Mouse (Mus musculus) neural tube, embryonic 13.5 days (tissue): ENCODE results near the gene Kcne2. TPM values are rescaled to one million over a fixed set of nuclear protein-coding genes. Genes with fewer than 3 reads are reported as not detected.

Experiments used
- ATAC-seq: fragments of 200-750 bp; cut with Nextera tagmentation; 2 replicates; pipeline ENCODE4 v1.8.0; 2017; ENCODE audit warnings: low read depth, mild to moderate bottlenecking, moderate TSS enrichment, moderate library complexity
- H3K27ac ChIP-seq: fragments of 300-500 bp; sonication (generic); replicated peaks from 2 replicates; pipeline ENCODE4 v1.5.1; 2015; ENCODE audit warnings: moderate library complexity, mild to moderate bottlenecking, inconsistent platforms
- H3K27me3 ChIP-seq: fragments of 300-500 bp; sonication (generic); 2 replicates; pipeline ENCODE4 v1.6.1; 2015; ENCODE audit warnings: mild to moderate bottlenecking, inconsistent platforms
- H3K36me3 ChIP-seq: fragments of 300-500 bp; sonication (generic); 2 replicates; pipeline ENCODE4 v1.6.1; 2015; ENCODE audit warnings: mild to moderate bottlenecking, inconsistent platforms
- H3K4me1 ChIP-seq: fragments of 300-500 bp; sonication (generic); replicated peaks from 2 replicates; pipeline ENCODE4 v1.6.1; 2015; ENCODE audit warnings: inconsistent platforms
- H3K4me2 ChIP-seq: fragments of 300-500 bp; sonication (generic); 2 replicates; pipeline ENCODE4 v1.6.1; 2015; ENCODE audit warnings: inconsistent platforms, mild to moderate bottlenecking, moderate library complexity
- H3K4me3 ChIP-seq: fragments of 300-500 bp; sonication (generic); 2 replicates; pipeline ENCODE4 v1.5.1; 2015; ENCODE audit warnings: mild to moderate bottlenecking, inconsistent platforms
- H3K9ac ChIP-seq: fragments of 300-500 bp; sonication (generic); 2 replicates; pipeline ENCODE4 v1.6.1; 2015; ENCODE audit warnings: moderate library complexity, mild to moderate bottlenecking, inconsistent platforms
- H3K9me3 ChIP-seq: fragments of 300-500 bp; sonication (generic); 2 replicates; pipeline ENCODE4 v1.6.1; 2016; ENCODE audit warnings: inconsistent platforms
- WGBS: fragments of 180-500 bp; shearing (Covaris S2); methylation state at CpG from one replicate; pipeline ENCODE4 v1.1.7; 2015; 5-methylcytosine and 5-hydroxymethylcytosine counted together
- polyA plus RNA-seq: library from polyadenylated mRNA; unstranded; fragments of >200 nt; fragmentation: Nextera tagmentation; extraction: Ambion mirVana; gene quantifications from 2 replicates; pipeline ENCODE4 v1.2.1, GENCODE M21; 2015

Gene Kcne2
- 0.31 and 7.3 TPM in 2 replicates for polyA plus RNA-seq

DNA sequence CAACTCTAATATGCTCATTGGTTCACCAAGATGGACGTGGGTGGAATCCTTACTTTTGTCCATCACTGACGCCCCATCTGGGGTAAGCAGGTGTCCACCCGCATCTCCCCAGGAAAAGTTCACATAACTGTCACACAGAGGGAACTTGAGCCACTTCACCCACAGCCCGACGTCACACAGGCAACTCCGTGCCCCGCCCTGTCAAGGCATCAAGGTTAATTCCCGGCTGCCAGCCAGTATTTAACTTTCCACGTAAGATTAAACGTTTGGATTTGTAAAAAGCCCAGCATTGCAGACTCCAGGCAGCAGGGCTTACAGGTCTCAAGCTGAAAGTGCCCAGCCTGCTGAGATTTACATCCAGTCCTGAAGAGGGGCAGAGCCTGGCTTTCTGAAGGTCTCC lies at the start of gene Kcne2:
Kcne2 (plus strand) TSS at position 289 of the 400 bp plus-strand sequence.
- ATAC-seq, result no peak
- no peak within 1 kb of the TSS for H3K4me2 ChIP-seq
- H3K9ac ChIP-seq, result no peak within 1 kb of the TSS
- no peaks in the 10 kb centered on the region for H3K36me3 ChIP-seq
- WGBS, result 78% methylated on average over 10 of the region's 10 CpGs
- no peak within 1 kb of the TSS for H3K4me3 ChIP-seq
- no peaks in the 10 kb centered on the region for H3K4me1 ChIP-seq
- no peak within 1 kb of the TSS for H3K27ac ChIP-seq
- no peaks in the 10 kb centered on the region for H3K27me3 ChIP-seq
- H3K9me3 ChIP-seq, result no peaks in the 10 kb centered on the region

- no peak for ATAC-seq
Measured at GRCm38 (mm10) chr16:92245909-92246308, 46.3 kb upstream of the Kcne2 start.

DNA sequence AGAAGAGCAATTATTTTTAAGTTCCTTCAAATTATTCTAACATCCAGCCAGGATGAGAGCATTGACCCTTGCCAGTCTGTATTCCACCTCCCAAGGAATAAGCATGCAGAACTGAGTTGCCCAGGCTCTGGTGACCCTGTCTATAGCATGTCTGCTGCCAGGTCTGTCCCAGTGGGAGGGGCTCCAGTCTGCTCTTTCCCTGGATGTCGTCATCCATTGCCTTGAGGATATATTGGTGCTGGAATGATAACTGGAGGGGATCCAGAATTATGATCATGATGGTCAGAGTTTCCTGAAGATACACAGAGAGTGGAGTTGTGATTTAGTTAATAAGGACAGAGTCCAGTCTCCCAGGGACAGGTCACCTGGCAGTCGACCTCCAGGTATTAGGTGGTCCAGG lies 45.2 kb upstream of the Kcne2 start:
- no peaks in the 10 kb centered on the region for H3K36me3 ChIP-seq
- ATAC-seq, result no peak
- no peaks in the 10 kb centered on the region for H3K4me1 ChIP-seq
- no peaks in the 10 kb centered on the region for H3K9me3 ChIP-seq
- H3K4me2 ChIP-seq, result no peak overlapping the region
- no peak overlapping the region for H3K9ac ChIP-seq
- H3K27me3 ChIP-seq, result no peaks in the 10 kb centered on the region
- H3K4me3 ChIP-seq, result no peak overlapping the region
- H3K27ac ChIP-seq, result no peak overlapping the region
- WGBS, result 49% methylated on average over 2 of the region's 2 CpGs

More at GRCm38 (mm10) chr16:92245909-92246308, 46.3 kb upstream of the Kcne2 start:
- Histone ChIP-seq H3K9ac (no peak overlapping the region), H3K4me2 (no peak overlapping the region), H3K36me3 (no peaks in the 10 kb centered on the region), H3K27ac (no peak overlapping the region), H3K9me3 (no peaks in the 10 kb centered on the region), H3K4me3 (no peak overlapping the region), H3K4me1 (no peaks in the 10 kb centered on the region), H3K27me3 (no peaks in the 10 kb centered on the region)
- WGBS, result 41% methylated on average over 2 of the region's 2 CpGs

GRCm38 (mm10) chr16:92247700-92248099 lies 44.5 kb upstream of the Kcne2 start:
- no peaks in the 10 kb centered on the region for H3K4me1 ChIP-seq
- H3K27me3 ChIP-seq, result no peaks in the 10 kb centered on the region
- H3K9me3 ChIP-seq, result no peaks in the 10 kb centered on the region
- H3K4me3 ChIP-seq, result no peak overlapping the region
- 83% methylated on average over 11 of the region's 11 CpGs for WGBS
- H3K4me2 ChIP-seq, result no peak overlapping the region
- no peak for ATAC-seq
- H3K9ac ChIP-seq, result no peak overlapping the region
- no peaks in the 10 kb centered on the region for H3K36me3 ChIP-seq
- H3K27ac ChIP-seq, result no peak overlapping the region

GRCm38 (mm10) chr16:92249681-92250080 lies 42.5 kb upstream of the Kcne2 start:
- no peaks in the 10 kb centered on the region for H3K4me1 ChIP-seq
- H3K4me2 ChIP-seq, result no peak overlapping the region
- H3K9me3 ChIP-seq, result no peaks in the 10 kb centered on the region
- H3K27me3 ChIP-seq, result no peaks in the 10 kb centered on the region
- no peaks in the 10 kb centered on the region for H3K36me3 ChIP-seq
- no peak overlapping the region for H3K9ac ChIP-seq
- H3K27ac ChIP-seq, result no peak overlapping the region
- no peak for ATAC-seq
- no peak overlapping the region for H3K4me3 ChIP-seq
- 80% methylated on average over 3 of the region's 3 CpGs for WGBS

- 88% methylated on average over 5 of the region's 5 CpGs for WGBS
Measured at GRCm38 (mm10) chr16:92250452-92250851, 41.7 kb upstream of the Kcne2 start.

GRCm38 (mm10) chr16:92254316-92254715 lies 37.9 kb upstream of the Kcne2 start:
- WGBS, result 79% methylated on average over 3 of the region's 3 CpGs
- H3K9ac ChIP-seq, result no peak overlapping the region
- H3K4me1 ChIP-seq, result no peaks in the 10 kb centered on the region
- no peaks in the 10 kb centered on the region for H3K27me3 ChIP-seq
- no peak for ATAC-seq
- no peaks in the 10 kb centered on the region for H3K9me3 ChIP-seq
- no peak overlapping the region for H3K4me2 ChIP-seq
- no peak overlapping the region for H3K4me3 ChIP-seq
- H3K27ac ChIP-seq, result no peak overlapping the region
- H3K36me3 ChIP-seq, result no peaks in the 10 kb centered on the region

More at GRCm38 (mm10) chr16:92250452-92250851, 41.7 kb upstream of the Kcne2 start:
- Histone ChIP-seq H3K27me3 (no peaks in the 10 kb centered on the region), H3K27ac (no peak overlapping the region), H3K4me2 (no peak overlapping the region), H3K4me3 (no peak overlapping the region), H3K9ac (no peak overlapping the region), H3K9me3 (no peaks in the 10 kb centered on the region), H3K36me3 (no peaks in the 10 kb centered on the region), H3K4me1 (no peaks in the 10 kb centered on the region)
- no peak for ATAC-seq

DNA sequence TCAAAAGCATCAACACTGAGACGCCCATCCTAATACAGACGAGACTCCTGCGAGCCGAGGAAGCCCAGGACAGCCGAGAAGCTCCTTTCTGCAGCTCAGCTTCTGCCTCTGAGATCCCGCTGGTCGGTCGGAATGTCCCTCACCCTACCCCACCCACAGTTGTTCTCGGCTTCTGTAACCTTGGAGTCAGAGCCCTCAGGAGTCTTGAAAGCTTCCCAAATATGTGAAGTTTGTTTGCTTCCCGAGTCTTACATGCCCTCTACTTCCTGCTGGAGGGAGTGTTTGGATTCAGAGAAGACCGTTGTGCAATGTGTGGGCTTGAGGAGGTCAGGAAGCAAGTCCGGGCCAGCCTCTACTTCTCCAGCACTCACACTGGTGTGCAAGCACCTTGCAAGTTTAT lies 24.3 kb upstream of the Kcne2 start:
- Histone ChIP-seq H3K27me3 (no peaks in the 10 kb centered on the region), H3K4me3 (no peak overlapping the region), H3K9ac (no peak overlapping the region), H3K9me3 (no peaks in the 10 kb centered on the region), H3K27ac (no peak overlapping the region), H3K4me1 (no peaks in the 10 kb centered on the region), H3K36me3 (no peaks in the 10 kb centered on the region), H3K4me2 (no peak overlapping the region)
- WGBS, result 82% methylated on average over 12 of the region's 12 CpGs
- ATAC-seq, result no peak

GRCm38 (mm10) chr16:92274516-92274915 lies 17.7 kb upstream of the Kcne2 start:
- Histone ChIP-seq H3K4me1 (no peaks in the 10 kb centered on the region), H3K27ac (no peak overlapping the region), H3K4me2 (no peak overlapping the region), H3K36me3 (no peaks in the 10 kb centered on the region), H3K9me3 (no peaks in the 10 kb centered on the region), H3K9ac (no peak overlapping the region), H3K27me3 (no peaks in the 10 kb centered on the region), H3K4me3 (no peak overlapping the region)
- 87% methylated on average over 5 of the region's 5 CpGs for WGBS
- no peak for ATAC-seq

- Histone ChIP-seq H3K4me3 (no peak overlapping the region), H3K9ac (no peak overlapping the region), H3K27ac (no peak overlapping the region), H3K9me3 (no peaks in the 10 kb centered on the region), H3K4me2 (no peak overlapping the region), H3K27me3 (no peaks in the 10 kb centered on the region), H3K4me1 (no peaks in the 10 kb centered on the region), H3K36me3 (no peaks in the 10 kb centered on the region)
- no peak for ATAC-seq
- 80% methylated on average over 4 of the region's 4 CpGs for WGBS
Measured at GRCm38 (mm10) chr16:92275526-92275925, 16.7 kb upstream of the Kcne2 start.

- 63% methylated on average over 5 of the region's 5 CpGs for WGBS
- Histone ChIP-seq H3K27me3 (no peaks in the 10 kb centered on the region), H3K27ac (no peak overlapping the region), H3K9ac (no peak overlapping the region), H3K4me2 (no peak overlapping the region), H3K36me3 (no peaks in the 10 kb centered on the region), H3K4me1 (no peaks in the 10 kb centered on the region), H3K4me3 (no peak overlapping the region), H3K9me3 (no peaks in the 10 kb centered on the region)
- ATAC-seq, result no peak
Measured at GRCm38 (mm10) chr16:92282671-92283070, 9.5 kb upstream of the Kcne2 start.

DNA sequence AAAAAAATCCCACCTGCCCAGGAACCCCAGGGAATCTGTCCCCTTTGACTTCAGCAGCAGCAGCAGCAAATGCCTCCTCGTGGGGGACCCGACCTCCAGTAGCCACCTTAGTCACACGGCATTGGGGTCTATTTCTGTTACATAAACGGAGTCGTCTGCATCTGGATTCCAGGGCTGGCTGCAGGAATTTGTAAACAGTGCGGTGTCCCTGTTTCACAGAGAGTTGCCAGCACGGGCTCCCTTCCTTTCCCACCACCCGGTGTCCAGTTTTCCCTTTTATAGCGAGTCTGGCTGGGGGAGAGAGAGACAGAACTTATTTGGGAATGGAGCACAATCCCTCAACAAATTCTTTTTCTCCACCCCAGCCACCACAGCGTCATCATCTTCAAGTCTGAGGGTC lies 7.1 kb upstream of the Kcne2 start:
- Histone ChIP-seq H3K36me3 (no peaks in the 10 kb centered on the region), H3K9ac (no peak overlapping the region), H3K9me3 (no peaks in the 10 kb centered on the region), H3K27me3 (no peaks in the 10 kb centered on the region), H3K27ac (no peak overlapping the region), H3K4me1 (no peaks in the 10 kb centered on the region), H3K4me3 (no peak overlapping the region), H3K4me2 (no peak overlapping the region)
- no peak for ATAC-seq
- 70% methylated on average over 10 of the region's 10 CpGs for WGBS

DNA sequence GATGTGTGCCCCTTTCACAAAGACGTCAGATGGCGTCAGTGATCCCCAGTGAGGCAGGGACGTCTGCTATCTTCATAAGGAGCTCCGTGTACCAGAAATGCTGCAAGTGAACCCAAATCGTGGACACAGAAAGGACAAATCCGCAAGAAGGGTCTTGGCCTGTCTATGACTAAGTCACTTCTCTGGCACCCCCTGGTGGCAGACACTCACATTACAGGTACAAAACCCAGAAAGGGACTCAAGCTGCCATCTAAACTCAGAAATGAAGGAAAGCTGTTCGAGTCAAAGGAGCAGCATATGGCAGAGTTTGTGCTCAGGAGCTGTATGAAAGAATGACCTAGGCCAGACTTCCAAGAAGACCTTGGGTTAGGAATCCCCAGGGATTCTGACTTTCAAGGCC lies 5.6 kb upstream of the Kcne2 start:
- Histone ChIP-seq H3K4me3 (no peak overlapping the region), H3K9me3 (no peaks in the 10 kb centered on the region), H3K27me3 (no peaks in the 10 kb centered on the region), H3K27ac (no peak overlapping the region), H3K4me1 (no peaks in the 10 kb centered on the region), H3K9ac (no peak overlapping the region), H3K36me3 (no peaks in the 10 kb centered on the region), H3K4me2 (no peak overlapping the region)
- 15% methylated on average over 7 of the region's 7 CpGs for WGBS
- no peak; the same call in 1 of the 2 replicates for ATAC-seq
